Mouse (Mus musculus) ES-E14 (cell line): Measurements from ENCODE around the gene Iqsec1.

Experiments used
- HCFC1 ChIP-seq: IDR thresholded peaks from 2 replicates; pipeline ENCODE4 v1.6.1; 2012; ENCODE audit warnings: low read length, inconsistent platforms, borderline replicate concordance; ENCODE audit not compliant: insufficient read depth
- MAFK ChIP-seq: IDR thresholded peaks from 2 replicates; pipeline ENCODE4 v1.6.1; 2014; ENCODE audit warnings: mild to moderate bottlenecking, low read depth, low read length, inconsistent platforms; ENCODE audit not compliant: insufficient read depth
- ZC3H11A ChIP-seq: IDR thresholded peaks from 2 replicates; pipeline ENCODE4 v1.6.1; 2012; ENCODE audit warnings: low read depth, mild to moderate bottlenecking, inconsistent platforms, low read length, borderline replicate concordance
- ZNF384 ChIP-seq: IDR thresholded peaks from 2 replicates; pipeline ENCODE4 v1.6.1; 2012; ENCODE audit warnings: low read depth, low read length, inconsistent platforms

GRCm38 (mm10) chr6:90925472-90925871, 63.0 kb downstream of the Iqsec1 start:
- TF ChIP-seq MAFK, result no peak
- TF ChIP-seq ZNF384, result no peak
- TF ChIP-seq HCFC1, result no peak
- no peak for TF ChIP-seq ZC3H11A
